Mouse (Mus musculus) heart, postnatal 0 days (tissue): Measurements from ENCODE around the gene Pcare.

Experiments used
- CTCF ChIP-seq: IDR thresholded peaks from 2 replicates; pipeline ENCODE4 v1.5.1; 2016; ENCODE audit warnings: antibody characterized with exemption, control low read depth, low read depth
- EP300 ChIP-seq: IDR thresholded peaks from 2 replicates; pipeline ENCODE4 v1.6.1; 2016; ENCODE audit warnings: antibody characterized with exemption, low read depth

DNA sequence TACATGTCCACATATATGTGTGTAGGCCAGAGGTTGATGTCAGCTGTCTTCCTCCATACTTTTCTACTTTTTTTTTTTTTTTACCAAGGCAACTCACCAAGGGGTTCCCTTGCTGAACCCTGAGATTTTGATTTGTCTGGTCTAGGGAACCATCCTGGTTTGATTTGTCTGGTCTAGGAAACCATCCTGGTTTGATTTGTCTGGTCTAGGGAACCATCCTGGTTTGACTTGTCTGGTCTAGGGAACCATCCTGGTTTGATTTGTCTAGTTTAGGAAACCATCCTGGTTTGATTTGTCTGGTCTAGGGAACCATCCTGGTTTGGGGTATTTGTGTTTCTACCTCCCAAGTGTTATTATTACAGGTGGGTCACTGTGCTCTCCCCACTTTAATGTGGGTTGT lies 33.8 kb upstream of the Pcare start:
- TF ChIP-seq EP300, result no peak
- TF ChIP-seq CTCF, result no peak
